Mouse (Mus musculus) intestine, embryonic 14.5 days (tissue): ENCODE measurements around the gene Pla2g3. TPM values are rescaled to one million over a fixed set of nuclear protein-coding genes. Genes with fewer than 3 reads are reported as not detected.

ENCODE experiments used
- ATAC-seq: fragments of 200-750 bp; cut with Nextera tagmentation; replicated peaks from 2 replicates; pipeline ENCODE4 v1.8.0; 2017; ENCODE audit warnings: low read depth, moderate number of reproducible peaks, moderate TSS enrichment, moderate library complexity; ENCODE audit not compliant: low FRiP score, low TSS enrichment
- DNase-seq: peaks from one replicate; pipeline ENCODE4 v3.0.0-alpha.2; 2018; ENCODE audit warnings: low spot score
- H3K27ac ChIP-seq: fragments of 300-500 bp; sonication (generic); 2 replicates; pipeline ENCODE4 v1.5.1; 2014; ENCODE audit warnings: low read depth, mild to moderate bottlenecking, control low read depth
- H3K27me3 ChIP-seq: fragments of 300-500 bp; sonication (generic); replicated peaks from 2 replicates; pipeline ENCODE4 v1.6.1; 2014; ENCODE audit warnings: low read length, control low read depth; ENCODE audit not compliant: control insufficient read depth, insufficient read depth
- H3K36me3 ChIP-seq: fragments of 300-500 bp; sonication (generic); 2 replicates; pipeline ENCODE4 v1.6.1; 2014; ENCODE audit warnings: low read length, control low read depth; ENCODE audit not compliant: control insufficient read depth, insufficient read depth
- H3K4me1 ChIP-seq: fragments of 300-500 bp; sonication (generic); replicated peaks from 2 replicates; pipeline ENCODE4 v1.6.1; 2014; ENCODE audit warnings: low read length, control low read depth, mixed read lengths; ENCODE audit not compliant: control insufficient read depth, insufficient read depth
- H3K4me2 ChIP-seq: fragments of 300-500 bp; sonication (generic); 2 replicates; pipeline ENCODE4 v1.6.1; 2014; ENCODE audit warnings: low read length
- H3K4me3 ChIP-seq: fragments of 300-500 bp; sonication (generic); 2 replicates; pipeline ENCODE4 v1.5.1; 2014; ENCODE audit warnings: low read depth, low read length, control low read depth, mixed read lengths
- H3K9ac ChIP-seq: fragments of 300-500 bp; sonication (generic); 2 replicates; pipeline ENCODE4 v1.6.1; 2014; ENCODE audit warnings: mild to moderate bottlenecking, low read length
- H3K9me3 ChIP-seq: fragments of 300-500 bp; sonication (generic); 2 replicates; pipeline ENCODE4 v1.6.1; 2016; ENCODE audit warnings: low read length, control low read depth; ENCODE audit not compliant: control insufficient read depth
- WGBS: fragments of 180-500 bp; shearing (Covaris S2); extraction: QIAGEN DNeasy Blood & Tissue Kit; methylation state at CpG from one replicate; pipeline ENCODE4 v1.1.7; 2014; 5-methylcytosine and 5-hydroxymethylcytosine counted together
- polyA plus RNA-seq: library from polyadenylated mRNA; unstranded; fragments of >200 nt; fragmentation: Nextera tagmentation; extraction: Ambion mirVana; gene quantifications from 2 replicates; pipeline ENCODE4 v1.2.1, GENCODE M21; 2014

Gene Pla2g3
- polyA plus RNA-seq, 1 experiment from 2014 or later: 0.61 TPM

GRCm38 (mm10) chr11:3526979-3527738, 39.1 kb downstream of the Pla2g3 start:
- Histone ChIP-seq H3K27me3 (no peaks in the 10 kb centered on the region), H3K4me1 (no peaks in the 10 kb centered on the region), H3K9me3 (no peaks in the 10 kb centered on the region), H3K27ac (no peak overlapping the region), H3K9ac (no peak overlapping the region), H3K4me2 (no peak overlapping the region), H3K4me3 (no peak overlapping the region), H3K36me3 (peaks cover 100% of the 10 kb centered on the region)
- no peak for ATAC-seq
- WGBS: 91% methylated on average over 24 of the region's 24 CpGs
- no peak for DNase-seq

DNA sequence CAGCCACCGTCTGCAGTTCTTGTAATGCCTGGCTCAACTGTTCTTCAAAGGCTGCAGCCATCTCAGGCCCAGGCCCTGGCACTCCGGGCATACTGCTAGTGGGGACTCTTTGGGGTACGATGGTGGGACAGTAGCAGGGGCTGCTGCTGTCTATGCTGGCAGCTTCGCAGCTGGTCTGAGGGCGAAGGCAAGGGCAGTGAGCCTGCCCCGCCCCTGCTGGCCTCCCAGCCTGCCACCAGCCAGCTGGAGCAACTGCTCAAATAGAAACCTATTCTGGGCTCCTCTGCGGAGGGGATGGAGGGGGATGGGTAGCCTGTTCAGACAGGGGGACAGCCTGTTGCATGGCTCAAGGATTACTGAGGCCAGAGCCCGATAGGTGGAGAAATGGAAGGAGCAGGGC, 39.7 kb downstream of the Pla2g3 start:
- no peak overlapping the region for H3K9ac ChIP-seq

GRCm38 (mm10) chr11:3528208-3528607, 40.1 kb downstream of the Pla2g3 start:
- Histone ChIP-seq H3K4me3 (no peak overlapping the region), H3K36me3 (peaks cover 100% of the 10 kb centered on the region), H3K9me3 (no peaks in the 10 kb centered on the region), H3K27me3 (no peaks in the 10 kb centered on the region), H3K4me1 (no peaks in the 10 kb centered on the region), H3K9ac (no peak overlapping the region), H3K4me2 (no peak overlapping the region), H3K27ac (no peak overlapping the region)
- 91% methylated on average over 6 of the region's 6 CpGs for WGBS
- DNase-seq (no peak), ATAC-seq (no peak)

More for the DNA sequence above, 39.7 kb downstream of the Pla2g3 start:
- Histone ChIP-seq H3K27ac (no peak overlapping the region), H3K4me2 (no peak overlapping the region), H3K9me3 (no peaks in the 10 kb centered on the region), H3K27me3 (no peaks in the 10 kb centered on the region), H3K4me1 (no peaks in the 10 kb centered on the region), H3K36me3 (peaks cover 100% of the 10 kb centered on the region), H3K4me3 (no peak overlapping the region)
- WGBS: 89% methylated on average over 8 of the region's 8 CpGs
- DNase-seq: no peak
- no peak for ATAC-seq

DNA sequence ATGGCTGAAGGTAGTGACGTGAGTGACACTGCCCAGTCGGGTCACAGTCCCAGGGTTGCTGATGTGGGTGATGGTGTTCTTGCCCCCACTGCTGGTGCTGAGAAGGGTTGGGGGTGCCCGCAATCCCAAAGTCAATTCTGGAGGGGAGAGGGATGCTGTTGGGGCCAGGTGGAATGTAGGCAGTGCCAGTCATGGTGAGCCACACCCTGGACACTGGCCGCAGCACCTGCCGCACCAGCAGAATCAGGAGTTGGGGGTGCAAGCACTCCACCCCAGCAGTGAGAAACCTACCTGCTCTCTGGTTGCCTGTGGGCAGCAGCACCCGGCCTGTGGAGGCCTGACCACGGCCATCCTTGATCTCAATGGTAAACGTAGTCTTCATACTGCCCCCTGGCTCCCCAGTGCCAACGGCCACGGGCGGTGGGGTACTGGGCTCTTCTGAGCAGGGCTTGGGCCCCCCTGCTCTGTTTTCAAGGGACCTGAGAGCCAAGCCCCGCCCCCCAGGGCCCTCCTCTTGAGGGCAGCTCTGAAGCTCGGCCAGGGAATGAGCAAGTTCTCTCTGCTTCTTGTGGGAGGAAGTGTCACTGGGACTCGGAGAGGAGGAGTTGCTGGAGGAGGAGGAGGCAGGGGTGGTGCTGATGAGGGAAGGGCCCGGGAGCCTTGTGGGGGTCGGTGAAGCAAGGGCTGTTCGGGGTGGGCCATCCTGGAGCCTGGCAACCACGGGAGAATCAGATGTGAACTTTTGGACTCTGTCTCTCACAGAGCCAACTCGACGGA, 41.6 kb downstream of the Pla2g3 start:
- no peak overlapping the region for H3K4me3 ChIP-seq
- DNase-seq (no peak), ATAC-seq (no peak)
- H3K9ac ChIP-seq: no peak overlapping the region
- 77% methylated on average over 20 of the region's 20 CpGs for WGBS
- H3K27me3 ChIP-seq: no peaks in the 10 kb centered on the region
- no peak overlapping the region for H3K27ac ChIP-seq
- no peak overlapping the region for H3K4me2 ChIP-seq
- H3K4me1 ChIP-seq: peaks cover 2% of the 10 kb centered on the region; the same call in 1 of the 2 replicates
- H3K9me3 ChIP-seq: no peaks in the 10 kb centered on the region
- H3K36me3 ChIP-seq: peaks cover 98% of the 10 kb centered on the region

GRCm38 (mm10) chr11:3530731-3531130, 42.6 kb downstream of the Pla2g3 start:
- WGBS: 94% methylated on average over 3 of the region's 3 CpGs
- no peak for ATAC-seq

DNA sequence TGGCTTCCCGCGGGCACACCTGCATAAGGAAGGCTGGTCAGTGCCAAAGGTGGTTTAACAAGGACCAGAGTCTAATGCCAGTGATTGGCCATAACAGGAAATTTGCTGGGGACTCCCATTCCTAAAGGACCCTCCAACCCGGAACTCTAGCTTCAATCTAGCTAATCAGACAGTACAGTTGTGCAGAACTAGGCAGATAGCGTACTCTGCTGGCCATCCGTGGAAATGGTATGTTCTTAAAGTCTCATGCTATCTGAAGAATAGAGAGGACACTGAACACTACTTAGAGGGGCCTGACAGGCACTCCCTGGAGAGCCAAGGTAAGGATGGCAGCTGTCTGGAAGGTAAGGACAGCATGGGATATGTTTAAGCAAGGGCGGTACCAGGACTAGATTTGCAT, 43.5 kb downstream of the Pla2g3 start:
- WGBS: 88% methylated on average over 6 of the region's 6 CpGs
- Histone ChIP-seq H3K9me3 (no peaks in the 10 kb centered on the region), H3K4me1 (peaks cover 14% of the 10 kb centered on the region), H3K36me3 (peaks cover 82% of the 10 kb centered on the region), H3K27me3 (no peaks in the 10 kb centered on the region), H3K4me2 (no peak overlapping the region), H3K4me3 (no peak overlapping the region), H3K27ac (no peak overlapping the region), H3K9ac (no peak overlapping the region)
- no peak for DNase-seq
- ATAC-seq: no peak

More at GRCm38 (mm10) chr11:3530731-3531130, 42.6 kb downstream of the Pla2g3 start:
- H3K36me3 ChIP-seq: peaks cover 87% of the 10 kb centered on the region
- no peak overlapping the region for H3K27ac ChIP-seq
- H3K4me3 ChIP-seq: no peak overlapping the region
- H3K4me2 ChIP-seq: no peak overlapping the region
- H3K9me3 ChIP-seq: no peaks in the 10 kb centered on the region
- no peak for DNase-seq
- H3K9ac ChIP-seq: no peak overlapping the region
- H3K4me1 ChIP-seq: peaks cover 7% of the 10 kb centered on the region
- H3K27me3 ChIP-seq: no peaks in the 10 kb centered on the region

GRCm38 (mm10) chr11:3532101-3532931, 44.2 kb downstream of the Pla2g3 start:
- Histone ChIP-seq H3K9me3 (no peaks in the 10 kb centered on the region), H3K36me3 (peaks cover 78% of the 10 kb centered on the region), H3K4me2 (no peak overlapping the region), H3K9ac (no peak overlapping the region), H3K27me3 (no peaks in the 10 kb centered on the region), H3K4me1 (peaks cover 21% of the 10 kb centered on the region), H3K4me3 (no peak overlapping the region), H3K27ac (no peak overlapping the region)
- WGBS: 86% methylated on average over 16 of the region's 16 CpGs
- ATAC-seq (no peak), DNase-seq (no peak)

DNA sequence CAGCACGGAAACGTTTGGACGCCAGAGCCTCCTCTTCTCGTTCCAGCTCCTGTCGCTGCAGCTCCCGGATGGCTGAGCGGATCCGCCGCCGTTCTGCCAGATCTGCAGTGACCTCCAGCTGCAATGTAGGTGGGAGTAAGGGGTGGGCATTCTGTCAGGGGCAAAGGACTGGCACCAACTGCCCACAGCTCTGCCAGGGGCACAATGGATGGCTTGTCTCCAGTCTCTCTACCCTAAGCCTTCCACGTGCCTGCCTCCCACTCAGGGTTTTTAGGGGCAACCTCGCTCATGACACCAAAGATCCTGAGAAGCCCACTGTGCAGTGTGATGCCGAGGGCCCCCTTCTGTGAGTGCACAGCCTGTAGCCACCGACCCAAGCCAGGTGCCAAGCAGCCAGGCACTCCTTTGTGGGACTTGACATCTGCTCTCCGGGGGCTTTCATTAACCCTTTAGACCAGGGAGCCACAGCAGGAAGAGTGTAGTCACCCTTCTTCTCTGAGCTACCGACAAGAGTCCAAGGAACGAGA, 45.4 kb downstream of the Pla2g3 start:
- DNase-seq (no peak), ATAC-seq (no peak)
- Histone ChIP-seq H3K27ac (no peak overlapping the region), H3K4me3 (no peak overlapping the region), H3K36me3 (peaks cover 67% of the 10 kb centered on the region), H3K9ac (no peak overlapping the region), H3K4me2 (no peak overlapping the region), H3K4me1 (peaks cover 32% of the 10 kb centered on the region), H3K27me3 (no peaks in the 10 kb centered on the region), H3K9me3 (no peaks in the 10 kb centered on the region)
- 92% methylated on average over 17 of the region's 17 CpGs for WGBS
